Mouse (Mus musculus) 3T3-L1 (cell line): ENCODE data around the gene Hbb-bh2.
"Not testable (repeated sequence)": the region's sequence is repeated elsewhere in the genome, so short reads cannot be mapped to it uniquely, and the experiment has no call there.

Source experiments
- DNase-seq: peaks from one replicate; pipeline ENCODE4 v3.0.0-alpha.2; 2015; ENCODE audit warnings: low read depth, low spot score

Gene Hbb-bh2

DNA sequence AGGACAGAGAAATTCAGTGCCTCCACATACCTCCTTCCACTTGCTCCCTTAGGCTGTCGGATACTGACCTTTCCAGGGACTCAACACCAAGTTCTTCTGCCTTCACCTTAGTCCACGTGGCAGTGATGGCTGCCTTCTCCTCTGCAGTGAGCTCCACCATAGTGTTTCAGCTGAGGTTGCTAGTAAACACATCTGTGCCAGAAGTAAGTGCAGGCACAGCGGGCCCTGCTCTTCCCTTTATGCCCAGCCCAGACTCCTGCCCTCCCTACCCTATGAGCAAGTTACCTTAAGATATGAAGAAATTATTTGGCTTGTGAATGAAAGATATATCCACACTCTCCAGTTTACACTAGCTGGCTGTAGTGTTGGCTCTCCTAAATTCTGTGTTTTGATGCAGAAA lies at the start of gene Hbb-bh2:
Gene Hbb-bh2 (minus strand): TSS at position 253 of the 400 bp plus-strand sequence.
- DNase-seq: no peak

DNA sequence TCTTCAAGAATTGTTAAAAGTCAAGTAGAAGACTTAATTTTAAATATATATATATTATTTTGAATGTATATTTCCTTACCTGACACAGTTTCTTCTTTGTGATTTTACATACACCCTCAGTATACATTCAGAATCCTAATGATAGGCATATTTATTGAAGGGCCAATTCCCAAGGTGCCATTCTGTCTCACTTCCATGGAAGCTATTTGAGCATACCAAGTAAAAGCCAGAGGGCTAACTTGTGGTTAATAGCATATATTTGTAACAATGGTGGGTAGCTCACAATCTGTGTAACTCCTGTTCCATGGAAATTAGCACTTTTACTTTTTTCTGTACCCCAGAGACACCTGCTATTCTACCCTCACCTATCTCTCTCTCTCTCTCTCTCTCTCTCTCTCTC lies 45.8 kb upstream of the Hbb-bh2 start, which contains the start of gene Olfr66:
Gene Olfr66 (minus strand): TSS at position 101 of the 400 bp plus-strand sequence.
- DNase-seq: no peak

DNA sequence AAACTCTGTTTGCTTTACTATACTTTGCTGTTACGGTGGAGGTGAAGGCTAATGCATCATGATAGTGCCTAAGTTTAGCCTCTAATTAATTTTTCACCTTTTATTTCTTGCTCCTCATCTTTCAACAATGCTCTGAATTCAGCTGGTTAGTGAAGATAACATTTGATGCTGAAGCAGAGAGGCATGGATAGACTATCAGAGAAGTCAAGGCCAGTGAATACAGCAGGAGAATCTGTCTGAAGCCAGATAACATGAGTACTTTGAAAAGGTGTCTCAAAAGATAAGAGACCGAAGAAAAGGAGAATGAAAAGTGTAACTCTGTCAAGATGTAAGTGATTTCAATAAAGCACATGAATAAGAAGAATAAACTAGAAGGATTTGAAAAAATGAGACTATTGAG lies 36.8 kb upstream of the Hbb-bh2 start:
- DNase-seq: no peak

DNA sequence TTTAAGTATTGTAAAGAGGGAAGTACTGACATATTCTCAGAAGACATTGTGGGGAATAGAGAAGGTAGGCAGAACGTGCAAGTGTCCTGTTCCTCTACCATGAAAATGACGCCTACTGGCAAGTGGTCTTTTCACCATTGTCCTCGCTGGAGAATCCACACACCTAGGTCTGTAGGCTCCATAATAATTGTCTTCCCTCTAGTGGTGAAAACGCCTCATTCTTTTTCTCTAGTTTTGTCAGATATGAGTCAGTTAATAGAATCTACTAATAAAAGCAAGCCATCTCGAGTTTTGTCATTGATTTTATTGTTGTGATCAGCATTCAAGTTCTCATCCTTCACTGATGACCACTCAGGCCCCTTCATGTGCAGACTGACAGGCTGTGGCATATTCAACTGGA lies 34.1 kb upstream of the Hbb-bh2 start:
- peak; percentile 1 for DNase-seq

DNA sequence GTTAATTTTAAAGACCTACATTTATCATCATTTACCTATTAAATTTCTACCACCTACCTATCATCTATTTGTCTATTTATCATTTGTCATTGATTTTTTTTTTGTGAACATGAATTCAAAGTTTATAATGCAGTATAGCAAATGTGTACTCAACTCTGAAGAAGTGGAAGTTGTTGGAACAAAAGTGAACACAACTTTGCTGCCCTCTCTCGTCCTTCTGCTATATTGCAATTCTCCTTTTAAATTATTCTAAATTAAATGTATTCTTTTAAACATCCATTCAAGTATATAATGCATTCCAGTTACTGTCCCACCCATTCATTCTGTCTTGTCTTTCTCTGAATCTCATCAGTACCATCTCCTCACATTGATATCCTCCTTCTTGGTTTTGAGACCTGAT lies 32.7 kb upstream of the Hbb-bh2 start:
- DNase-seq: peak; percentile 35

DNA sequence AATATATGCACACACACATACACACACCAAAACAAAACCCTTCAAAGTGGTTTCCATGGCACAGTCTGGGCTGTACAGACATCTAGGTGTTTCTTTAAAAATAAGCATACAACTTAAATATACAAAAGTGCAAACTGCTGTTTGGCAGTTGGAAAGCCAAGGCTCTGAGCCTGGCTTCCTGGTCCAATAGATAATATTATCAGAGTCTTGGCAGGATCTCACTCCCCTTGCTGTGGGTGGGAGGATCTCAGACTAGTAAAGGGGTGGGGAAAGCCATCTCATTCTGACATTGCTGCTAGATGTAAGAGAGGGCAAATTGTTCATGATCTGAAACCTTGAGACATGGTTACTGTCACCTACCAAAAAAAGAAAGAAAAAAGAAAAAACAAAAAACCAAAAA lies 30.3 kb upstream of the Hbb-bh2 start:
- no peak for DNase-seq

DNA sequence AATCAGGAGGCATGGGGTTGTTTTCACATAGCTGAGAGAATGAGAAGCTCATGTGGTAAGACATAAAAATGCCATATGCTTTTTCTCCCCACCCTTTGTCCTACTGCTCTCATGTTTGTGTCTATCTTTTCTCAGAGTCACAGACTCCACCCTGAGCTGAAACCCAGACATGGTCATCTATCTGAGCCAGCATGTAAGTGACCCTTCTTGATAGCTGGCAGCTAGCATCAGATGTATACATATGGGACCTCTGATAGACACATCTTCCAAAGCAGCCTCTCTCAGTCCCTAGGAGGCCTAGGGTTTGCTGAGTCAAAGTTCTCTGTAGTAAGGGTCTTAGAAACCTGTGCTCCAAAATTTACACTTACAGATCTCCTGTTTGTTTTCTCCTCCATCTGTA lies 25.4 kb upstream of the Hbb-bh2 start:
- no peak for DNase-seq

DNA sequence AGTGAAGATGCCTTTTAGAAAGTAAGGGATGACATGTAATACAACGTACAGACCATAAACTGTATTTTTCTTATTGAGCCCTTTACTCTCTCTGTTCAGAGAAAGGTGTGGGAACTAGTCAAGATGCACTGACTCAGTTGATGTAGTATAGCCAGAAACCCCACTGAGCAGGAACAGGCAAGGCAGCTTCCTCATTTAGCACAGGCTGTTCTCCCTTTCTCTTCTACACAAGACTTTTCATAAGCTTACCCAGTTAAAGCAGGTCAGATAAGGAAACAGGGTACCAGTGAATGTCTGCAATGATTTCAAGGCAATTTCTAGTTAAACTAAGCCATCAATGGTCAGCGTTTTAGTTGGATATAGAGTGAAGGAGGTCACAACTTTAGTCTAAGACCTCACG lies 21.2 kb upstream of the Hbb-bh2 start:
- no peak for DNase-seq

DNA sequence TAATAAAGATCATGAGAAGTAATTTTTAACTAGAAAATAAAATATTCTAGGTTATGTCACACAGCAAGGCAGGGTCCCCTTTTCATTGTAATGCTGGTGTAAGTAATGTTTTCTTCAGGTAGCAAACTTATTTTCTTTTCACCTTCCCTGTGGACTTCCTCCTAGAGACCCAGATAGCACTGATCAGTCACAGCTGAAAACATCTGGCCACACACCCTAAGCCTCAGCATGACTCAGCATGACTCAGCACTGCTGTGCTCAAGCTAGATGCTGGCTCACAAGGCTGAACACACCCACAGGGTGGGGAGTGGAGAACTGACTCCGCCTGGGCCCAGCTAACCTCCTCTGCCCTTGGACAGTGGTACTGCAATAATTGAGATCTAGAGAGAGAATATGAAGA lies 20.5 kb upstream of the Hbb-bh2 start:
- peak; percentile 92 for DNase-seq

DNA sequence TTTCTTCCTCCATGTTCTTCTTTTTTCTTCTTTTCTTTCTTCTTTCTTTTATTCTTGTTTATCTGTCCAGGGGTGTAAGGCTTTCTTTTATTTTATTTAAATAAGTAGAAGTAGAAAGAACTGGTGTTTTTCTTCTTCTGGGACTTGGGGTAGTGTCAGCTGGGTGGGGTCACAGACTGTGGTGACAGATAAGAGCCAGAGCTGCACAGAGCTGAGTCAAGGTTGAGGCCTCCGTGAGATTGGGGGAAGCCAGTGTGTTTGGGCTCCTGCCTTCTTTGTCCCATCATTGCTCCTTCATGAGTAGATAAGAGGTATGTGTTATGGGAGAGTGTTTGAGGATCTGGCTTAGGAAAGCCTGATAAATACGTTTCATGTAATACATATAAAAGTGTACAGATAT lies 18.8 kb upstream of the Hbb-bh2 start:
- no peak for DNase-seq

DNA sequence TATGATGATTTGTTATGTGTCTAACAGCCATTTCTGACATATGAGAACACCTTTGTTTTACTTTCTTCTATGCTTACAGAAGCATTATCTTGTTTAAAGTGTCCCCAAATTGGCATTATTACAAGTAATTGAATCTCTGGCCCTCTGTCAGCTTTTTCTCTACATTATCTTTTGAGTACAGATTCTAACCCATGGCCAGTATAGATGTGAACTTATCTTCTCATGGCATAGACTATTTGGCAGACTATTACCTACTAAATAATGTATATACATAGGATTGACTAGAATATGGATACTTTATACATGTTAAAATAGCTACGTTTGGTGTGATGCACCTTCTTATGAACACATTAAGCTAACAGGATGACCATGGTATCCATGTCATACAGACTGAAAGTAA lies 14.3 kb upstream of the Hbb-bh2 start:
- DNase-seq: no peak

DNA sequence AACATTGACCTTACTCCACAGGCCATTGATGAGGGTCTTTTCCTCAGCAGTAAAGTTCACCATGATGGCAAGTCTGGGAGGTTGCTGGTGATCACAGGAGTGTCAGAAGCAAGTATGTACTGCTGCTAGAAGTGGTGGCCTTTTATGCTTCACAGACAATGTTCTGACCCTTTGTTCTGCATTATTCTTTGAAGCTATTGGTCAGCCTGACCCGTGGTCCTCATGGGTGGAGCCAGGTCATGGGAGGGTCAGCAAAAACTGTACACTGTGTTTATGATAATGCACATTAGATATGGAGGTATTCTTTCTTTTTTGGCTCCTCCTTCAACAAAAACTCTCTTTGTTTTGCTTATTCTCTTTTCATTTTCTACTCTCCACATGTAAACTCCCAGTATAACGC lies 12.8 kb upstream of the Hbb-bh2 start, which contains the start of gene Hbb-y:
Gene Hbb-y (minus strand): TSS at position 127 of the 400 bp plus-strand sequence.
- no peak for DNase-seq

DNA sequence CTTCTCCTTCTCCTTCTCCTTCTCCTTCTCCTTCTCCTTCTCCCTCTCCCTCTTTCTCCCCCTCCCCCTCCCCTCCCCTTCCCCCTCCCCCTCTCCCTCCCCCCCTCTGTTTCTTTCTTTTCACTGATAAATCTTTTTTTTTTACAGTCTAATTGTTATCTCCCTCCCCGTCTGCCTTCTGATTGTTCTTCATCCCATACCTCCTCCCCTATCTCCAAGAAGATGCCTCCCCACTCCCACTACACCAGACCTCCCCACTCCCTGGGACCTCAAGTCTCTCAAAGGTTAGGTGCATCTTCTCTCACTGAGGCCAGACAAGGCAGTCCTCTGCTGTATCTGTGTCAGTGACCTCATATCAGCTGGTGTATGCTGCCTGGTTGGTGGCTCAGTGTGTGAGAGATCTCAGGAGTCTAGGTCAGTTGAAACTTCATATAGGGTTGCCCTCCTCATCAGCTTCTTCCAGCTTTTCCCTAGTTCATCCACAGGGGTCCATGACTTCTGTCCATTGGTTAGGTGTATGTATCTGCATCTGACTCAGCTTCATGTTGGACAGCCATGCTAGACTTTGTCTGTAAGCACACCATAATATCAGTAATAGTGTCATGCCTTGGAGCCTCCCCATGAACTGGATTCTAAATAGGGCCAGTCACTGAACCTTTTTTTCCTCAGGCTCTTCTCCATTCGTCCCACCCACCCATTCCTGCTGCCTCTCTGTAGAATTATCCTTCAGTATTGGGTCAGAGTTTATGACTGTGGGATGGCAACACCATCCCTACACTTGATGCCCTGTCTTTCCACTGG lies 4.4 kb upstream of the Hbb-bh2 start:
- DNase-seq: no peak

DNA sequence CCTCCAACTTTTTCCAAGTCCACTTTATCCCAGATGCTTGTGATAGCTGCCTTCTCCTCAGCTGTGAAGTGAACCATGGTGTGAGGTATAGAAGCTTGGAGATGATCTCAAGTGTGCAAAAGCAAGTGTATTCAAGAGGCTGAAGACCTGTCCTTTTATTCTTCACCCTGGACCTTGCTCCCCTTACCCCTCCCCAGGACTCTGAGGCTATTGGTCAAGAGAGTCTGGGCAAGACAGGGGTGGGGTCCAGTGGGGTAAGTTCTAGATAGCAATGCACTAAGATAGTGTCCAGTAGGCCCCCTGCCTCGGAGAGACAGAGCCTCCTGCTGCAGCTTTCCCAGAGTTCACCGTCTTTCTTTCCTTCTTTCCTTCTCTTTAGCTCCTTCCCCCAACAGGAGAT lies 2.7 kb upstream of the Hbb-bh2 start, which contains the start of gene Hbb-bh1:
Gene Hbb-bh1 (minus strand): TSS at position 131 of the 400 bp plus-strand sequence.
- DNase-seq: no peak

DNA sequence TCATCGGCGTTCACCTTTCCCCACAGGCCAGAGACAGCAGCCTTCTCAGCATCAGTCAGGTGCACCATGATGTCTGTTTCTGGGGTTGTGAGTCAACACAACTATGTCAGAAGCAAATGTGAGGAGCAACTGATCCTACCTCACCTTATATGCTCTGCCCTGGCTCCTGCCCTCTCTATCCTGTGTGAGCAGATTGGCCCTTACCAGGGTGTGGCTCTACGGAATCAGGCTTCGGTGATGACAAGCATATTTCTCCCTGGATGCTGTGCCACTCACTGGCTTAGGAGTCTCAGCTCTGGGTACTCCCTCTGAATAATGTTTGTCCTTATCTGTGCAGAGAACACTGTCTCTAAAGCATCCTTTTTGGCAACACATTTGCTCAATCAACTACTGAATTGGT lies 12.5 kb downstream of the Hbb-bh2 start, which contains the start of gene Hbb-bs:
Gene Hbb-bs (minus strand): TSS at position 289 of the 400 bp plus-strand sequence.
- no peak for DNase-seq

DNA sequence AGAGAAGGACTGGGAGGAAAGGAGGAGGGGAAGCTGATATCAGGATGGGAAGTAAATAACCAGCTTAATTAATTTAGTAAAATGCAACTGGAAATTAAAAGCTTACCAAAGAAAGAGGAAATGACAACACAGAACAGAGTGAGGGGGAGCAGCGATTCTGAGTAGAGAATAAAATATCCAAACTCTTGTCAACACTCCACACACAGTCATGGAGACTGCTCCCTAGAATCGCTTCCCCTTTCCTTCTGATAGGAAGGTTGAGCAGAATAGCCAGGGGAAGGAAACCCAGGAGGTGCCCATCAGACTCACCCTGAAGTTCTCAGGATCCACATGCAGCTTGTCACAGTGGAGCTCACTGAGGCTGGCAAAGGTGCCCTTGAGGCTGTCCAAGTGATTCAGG lies 13.2 kb downstream of the Hbb-bh2 start:
- DNase-seq: not testable (repeated sequence)

DNA sequence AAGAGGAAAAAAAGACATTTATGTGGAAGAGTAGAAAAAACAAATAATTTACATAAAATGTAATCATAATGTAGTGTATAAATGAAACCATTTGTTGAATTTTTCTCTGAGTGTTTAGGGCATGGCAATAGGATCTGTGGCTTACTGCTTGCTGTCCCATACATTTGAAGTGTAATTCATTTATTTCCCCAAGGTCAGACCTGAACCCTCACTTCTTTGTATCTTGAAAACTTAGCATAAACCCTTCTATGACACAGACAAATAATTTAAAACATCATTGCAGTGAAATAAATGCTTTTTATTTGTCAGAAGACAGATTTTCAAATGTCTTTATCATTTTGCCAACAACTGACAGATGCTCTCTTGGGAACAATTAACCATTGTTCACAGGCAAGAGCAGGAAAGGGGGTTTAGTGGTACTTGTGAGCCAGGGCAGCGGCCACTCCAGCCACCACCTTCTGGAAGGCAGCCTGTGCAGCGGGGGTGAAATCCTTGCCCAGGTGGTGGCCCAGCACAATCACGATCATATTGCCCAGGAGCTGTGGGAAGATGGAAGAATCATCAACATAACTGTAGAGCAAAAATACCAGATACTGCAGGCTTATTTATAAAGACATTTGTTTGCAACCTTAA lies 13.9 kb downstream of the Hbb-bh2 start:
- DNase-seq: no peak

DNA sequence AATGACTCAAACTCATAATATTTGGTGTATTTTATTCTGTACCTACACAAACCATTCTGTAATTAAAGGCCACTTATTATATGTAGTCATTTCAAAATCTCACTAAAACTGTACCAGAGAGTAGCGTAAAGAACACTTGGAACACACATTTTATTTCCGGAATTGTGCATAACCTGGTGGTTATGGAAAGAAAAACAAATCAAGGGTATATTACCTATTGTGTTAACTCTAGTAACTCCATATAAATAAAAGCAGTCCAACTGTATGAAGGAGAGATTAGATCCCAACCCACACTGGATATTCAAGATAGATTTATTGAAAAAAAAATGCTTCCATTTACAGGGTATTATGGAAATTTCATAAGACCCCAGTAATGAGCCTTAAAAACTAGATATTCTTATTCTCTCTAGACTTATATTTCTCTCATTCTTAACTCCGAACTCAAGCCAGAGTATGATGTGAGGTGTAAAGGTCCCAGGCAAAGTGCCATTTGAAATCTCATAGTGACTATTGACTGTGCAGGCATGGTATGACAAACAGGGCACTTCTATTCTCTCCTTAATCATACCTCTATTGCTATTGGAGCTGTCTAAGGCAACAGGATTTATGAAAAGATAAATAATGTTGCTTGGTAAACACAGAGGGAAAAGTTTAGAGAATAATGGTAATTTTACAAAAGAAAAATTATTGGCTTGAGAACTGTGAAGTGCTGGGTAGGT lies 14.6 kb downstream of the Hbb-bh2 start:
- DNase-seq: no peak

DNA sequence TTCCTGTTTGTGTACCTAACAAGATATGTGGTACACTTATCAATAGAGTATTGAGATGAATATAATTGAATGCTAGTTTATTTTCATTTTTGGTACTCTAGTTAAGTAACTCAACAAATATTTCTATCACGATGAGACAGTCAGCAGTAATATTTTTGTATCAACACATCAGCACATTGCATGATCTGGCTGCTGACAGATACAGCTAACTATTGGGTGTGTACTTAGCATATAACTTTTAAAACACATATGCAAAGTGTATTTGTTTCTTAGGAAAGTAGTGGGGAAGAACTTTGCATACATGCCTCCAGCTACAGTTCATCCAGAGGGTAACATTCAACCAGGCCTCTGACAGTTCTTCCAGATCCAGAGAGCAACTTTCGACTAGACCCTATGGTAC lies 15.7 kb downstream of the Hbb-bh2 start:
- no peak for DNase-seq

DNA sequence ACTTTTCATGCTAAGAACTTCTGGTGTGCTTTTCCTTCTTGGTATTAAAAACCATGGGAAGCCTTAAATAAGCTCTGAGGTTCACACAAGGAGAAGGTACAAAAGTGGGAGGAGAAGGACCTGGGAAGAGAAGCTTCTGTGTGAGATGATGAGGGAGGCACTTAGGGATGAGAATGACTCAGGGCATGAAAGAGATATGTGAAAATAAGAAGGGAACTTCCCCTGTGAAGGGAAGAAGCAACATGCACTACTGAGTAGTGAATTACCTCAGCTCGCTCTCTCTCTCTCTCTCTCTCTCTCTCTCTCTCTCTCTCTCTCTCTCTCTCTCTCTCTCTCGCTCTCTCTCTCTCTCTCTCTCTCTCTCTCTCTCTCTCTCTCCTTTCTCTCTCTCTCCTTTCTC lies 25.2 kb downstream of the Hbb-bh2 start:
- not testable (repeated sequence) for DNase-seq

DNA sequence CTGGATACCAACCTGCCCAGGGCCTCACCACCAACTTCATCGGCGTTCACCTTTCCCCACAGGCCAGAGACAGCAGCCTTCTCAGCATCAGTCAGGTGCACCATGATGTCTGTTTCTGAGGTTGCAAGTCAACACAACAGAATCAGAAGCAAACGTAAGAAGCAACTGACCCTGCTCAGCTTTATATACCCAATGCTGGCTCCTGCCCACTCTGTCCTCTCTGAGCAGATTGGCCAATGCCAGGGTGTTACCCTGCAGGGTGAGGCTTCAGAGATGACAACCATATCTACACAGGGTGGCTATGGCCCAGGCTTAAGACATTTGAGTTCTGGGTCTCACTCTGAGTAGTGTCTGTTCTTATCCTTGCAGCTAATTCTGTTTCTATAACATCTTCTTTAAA lies 26.6 kb downstream of the Hbb-bh2 start, which contains the start of gene Hbb-bt:
Gene Hbb-bt (minus strand): TSS at position 231 of the 400 bp plus-strand sequence.
- no peak for DNase-seq

DNA sequence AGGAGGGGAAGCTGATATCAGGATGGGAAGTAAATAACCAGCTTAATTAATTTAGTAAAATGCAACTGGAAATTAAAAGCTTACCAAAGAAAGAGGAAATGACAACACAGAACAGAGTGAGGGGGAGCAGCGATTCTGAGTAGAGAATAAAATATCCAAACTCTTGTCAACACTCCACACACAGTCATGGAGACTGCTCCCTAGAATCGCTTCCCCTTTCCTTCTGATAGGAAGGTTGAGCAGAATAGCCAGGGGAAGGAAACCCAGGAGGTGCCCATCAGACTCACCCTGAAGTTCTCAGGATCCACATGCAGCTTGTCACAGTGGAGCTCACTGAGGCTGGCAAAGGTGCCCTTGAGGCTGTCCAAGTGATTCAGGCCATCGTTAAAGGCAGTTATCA lies 27.2 kb downstream of the Hbb-bh2 start:
- DNase-seq: not testable (repeated sequence)
